Mouse (Mus musculus) ovary, postnatal 10 days (tissue): ENCODE measurements around the gene Rgs5.

Experiments used
- DNase-seq: peaks from one replicate; pipeline ENCODE4 v3.0.0; 2022; ENCODE audit warnings: low spot score

Gene Rgs5

DNA sequence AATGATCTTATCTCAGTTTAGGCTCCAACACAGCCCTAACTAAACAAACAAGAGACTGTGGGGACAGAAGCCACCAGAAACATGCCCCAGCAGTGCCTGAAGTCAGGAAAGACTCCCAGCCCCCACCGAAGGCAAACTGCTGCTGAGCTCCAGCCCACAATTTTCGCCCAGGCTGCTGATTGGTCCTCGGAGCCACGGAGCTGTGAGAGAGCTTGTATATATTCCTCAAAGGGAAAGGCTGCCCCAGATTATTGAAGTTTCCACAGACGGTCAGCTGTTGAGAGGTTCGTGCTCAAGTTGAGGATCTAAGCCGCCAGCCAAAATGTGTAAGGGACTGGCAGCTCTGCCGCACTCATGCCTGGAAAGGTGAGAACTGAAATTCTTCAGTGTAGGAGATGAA lies at the start of gene Rgs5:
TSS of gene Rgs5 (plus strand) at position 246 of the 400 bp plus-strand sequence.
- DNase-seq = no peak

DNA sequence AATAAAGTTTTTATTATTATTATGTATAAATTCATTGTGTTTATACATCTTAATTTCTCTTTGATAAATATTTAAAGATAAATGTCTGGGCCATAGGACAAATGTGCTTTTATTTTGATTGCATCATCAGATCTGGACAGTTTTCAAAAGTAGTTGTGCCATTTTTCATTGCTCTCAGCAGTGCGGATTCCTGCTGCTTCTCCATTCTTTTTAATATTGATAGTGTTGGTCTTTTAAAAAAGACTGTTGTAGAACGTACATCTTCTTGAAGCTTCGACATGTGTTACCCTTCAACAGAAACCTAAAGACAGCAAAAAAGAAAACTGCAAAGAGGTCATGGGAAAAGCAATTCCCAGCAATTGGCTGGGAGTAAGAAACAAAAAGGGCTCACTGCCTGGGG lies 49.1 kb upstream of the Rgs5 start:
- no peak for DNase-seq

DNA sequence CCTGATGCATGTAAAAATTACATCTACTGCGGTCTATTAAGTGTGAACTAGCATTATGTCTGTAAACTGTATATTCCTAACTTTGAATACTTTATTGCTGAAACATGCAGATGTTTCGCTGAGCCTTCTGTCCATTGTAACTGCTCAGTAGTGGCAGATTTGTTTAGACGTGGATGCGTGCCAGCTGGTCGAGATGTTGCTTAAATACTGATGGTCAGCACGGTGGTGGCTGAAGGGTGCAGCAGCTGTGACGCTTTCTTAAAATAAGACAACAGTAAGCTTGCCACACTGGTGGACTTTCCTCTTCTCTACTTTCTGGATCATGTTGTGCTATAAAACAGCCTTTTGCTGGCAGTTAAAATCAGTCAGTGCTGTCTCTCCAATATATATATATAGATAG lies 25.6 kb upstream of the Rgs5 start:
- no peak for DNase-seq

DNA sequence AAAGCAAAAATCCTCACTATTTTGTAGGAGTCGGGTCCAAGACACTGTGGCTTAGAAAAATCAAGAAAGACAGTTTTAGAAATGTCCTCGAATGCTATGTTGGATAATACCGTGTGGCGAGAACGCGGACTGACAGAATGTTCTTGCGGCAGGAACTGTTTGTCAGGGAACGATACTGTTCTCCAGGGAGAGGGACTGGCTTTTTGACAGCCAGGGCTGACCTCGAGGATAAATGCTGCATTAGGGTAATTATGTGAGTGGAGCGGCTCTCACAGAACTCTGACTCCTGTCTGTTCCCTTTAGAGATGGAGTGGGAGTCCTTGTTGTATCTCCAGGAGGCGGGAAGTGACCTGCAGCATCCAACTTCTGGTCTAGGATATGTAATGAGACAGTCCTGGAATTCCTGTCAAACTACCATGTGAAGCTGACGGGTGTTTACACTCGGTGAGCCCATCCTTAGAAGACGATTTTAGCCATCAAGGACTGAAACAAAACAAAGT lies 18.0 kb upstream of the Rgs5 start:
- DNase-seq = no peak

DNA sequence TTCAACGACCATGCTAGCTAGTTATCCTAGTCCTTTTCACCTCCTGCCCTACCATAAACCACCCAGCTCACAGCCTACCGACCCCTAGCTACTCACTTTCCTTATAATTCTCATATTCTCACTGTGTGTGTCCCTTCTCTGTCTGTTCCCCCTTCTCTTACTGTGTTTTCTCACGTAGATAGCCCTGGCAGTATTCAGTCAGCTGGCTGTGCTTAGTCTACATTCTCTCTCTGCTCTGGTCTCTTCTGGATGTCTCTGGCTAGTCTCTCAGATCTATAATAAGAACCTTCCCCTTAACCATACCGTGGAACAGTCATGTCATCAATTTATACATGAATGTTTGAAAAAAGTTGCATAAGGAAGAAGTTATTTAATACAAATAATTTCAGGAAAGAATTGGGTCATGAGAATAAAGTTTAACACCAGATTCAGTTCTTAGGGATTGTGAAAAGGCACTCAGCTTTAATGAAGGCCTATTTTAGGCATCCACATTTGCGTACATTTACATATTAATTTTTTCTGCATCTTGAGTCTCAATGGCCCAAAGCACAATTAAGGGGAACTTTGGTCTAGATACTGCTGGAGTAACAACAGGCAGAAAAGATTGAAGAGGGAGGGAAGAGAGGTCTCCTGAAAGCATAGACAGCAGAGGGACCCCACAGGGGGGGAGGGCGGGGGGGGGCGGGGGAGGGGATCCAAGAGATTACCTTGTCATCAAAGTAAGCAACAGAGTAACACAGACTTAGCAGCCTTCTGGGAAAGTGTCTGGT lies 10.2 kb upstream of the Rgs5 start:
- no peak for DNase-seq

DNA sequence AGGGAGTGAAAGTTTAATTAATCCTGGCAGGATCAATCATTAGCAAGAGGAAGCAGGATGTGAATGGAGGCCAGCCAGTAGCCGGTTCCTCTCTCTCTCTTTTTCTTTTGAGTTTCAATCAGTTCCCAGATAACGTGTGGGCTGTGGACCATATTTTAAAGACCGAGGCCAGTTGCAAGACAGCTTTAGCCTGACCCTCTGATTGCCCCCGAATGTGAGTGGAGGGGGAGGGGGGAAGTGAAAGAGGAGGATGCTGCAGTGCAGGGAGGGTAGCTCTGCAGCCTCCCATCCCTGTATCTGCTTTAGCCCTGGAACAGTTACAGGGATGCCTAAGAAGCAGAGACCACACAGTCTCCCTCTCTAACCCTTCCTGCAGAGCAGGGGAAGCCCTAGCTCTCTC lies 4.2 kb downstream of the Rgs5 start:
- DNase-seq = no peak

DNA sequence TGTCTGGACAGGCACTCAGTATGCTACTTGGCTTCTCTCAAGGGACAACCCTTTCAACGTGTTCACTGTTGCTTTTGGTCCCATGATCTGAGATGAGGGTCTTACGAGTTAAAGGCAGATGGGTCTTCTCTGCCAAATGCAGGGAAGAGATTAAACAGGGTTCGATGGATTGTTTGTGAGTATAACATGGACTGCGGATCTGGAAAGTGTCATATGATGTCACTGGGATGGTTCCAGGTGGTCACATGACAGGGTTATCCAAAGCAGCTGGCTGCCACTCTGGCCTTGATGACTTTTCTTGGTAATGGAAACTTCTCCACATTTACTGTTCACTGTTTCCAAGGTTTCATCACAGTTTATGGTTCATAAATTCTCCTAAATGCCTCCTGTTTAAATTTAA lies 12.0 kb downstream of the Rgs5 start:
- no peak for DNase-seq

DNA sequence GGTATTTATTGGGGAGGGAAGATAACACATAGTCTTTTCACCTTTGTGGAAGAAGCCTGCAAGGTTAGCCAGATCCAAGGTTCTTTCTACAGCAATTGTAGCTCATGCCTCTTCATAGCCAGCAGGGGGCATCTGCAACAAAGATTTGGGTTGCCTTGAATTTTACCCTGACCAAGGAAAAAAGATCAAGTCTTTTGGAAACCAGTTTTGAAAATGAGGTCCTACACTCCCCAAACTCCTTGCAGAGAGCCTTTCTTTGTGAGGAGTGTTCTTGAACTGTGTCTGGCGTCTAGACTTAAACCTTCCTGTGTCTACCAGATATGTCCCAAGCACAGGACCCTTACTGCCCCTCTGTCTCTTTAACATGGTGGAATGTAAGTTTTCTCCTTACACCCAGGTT lies 15.4 kb downstream of the Rgs5 start:
- DNase-seq = no peak

DNA sequence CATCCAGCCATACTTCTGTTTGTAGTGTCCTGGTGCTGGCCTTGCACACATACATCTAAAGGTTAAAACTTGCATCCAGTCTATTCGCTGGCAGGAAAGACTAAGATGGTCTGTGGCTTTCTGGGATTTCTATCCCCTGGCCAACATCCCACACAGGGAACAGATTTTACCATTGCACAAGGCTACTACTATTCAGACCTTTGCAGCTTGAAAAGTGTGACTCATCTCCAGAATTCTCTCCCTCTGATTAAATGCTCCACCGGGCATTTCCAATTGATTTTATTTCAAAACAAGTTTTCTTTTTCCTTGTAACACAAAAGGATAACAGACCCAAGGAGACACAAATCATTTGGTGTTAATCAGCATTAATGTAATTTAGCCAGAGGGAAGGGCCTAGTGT lies 16.5 kb downstream of the Rgs5 start:
- no peak for DNase-seq

DNA sequence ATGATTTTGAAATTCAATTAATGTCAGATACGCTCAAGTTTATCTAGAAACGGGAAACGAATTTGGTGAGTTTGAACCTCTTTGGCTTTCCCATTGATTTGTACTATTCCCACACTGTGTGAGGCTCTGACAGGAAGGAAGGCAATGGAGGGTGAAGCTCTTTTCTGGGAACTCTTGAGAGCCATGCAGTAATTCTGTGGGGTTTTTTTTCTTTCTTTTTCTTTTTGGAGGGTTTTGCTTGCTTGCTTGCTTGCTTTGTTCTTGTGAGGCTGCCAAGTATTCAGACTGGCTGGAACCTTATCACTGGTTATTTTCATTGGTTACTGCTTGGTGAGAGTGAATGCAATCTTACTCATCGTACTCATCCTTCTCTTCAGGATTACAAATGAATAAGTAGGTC lies 17.0 kb downstream of the Rgs5 start:
- DNase-seq = no peak

DNA sequence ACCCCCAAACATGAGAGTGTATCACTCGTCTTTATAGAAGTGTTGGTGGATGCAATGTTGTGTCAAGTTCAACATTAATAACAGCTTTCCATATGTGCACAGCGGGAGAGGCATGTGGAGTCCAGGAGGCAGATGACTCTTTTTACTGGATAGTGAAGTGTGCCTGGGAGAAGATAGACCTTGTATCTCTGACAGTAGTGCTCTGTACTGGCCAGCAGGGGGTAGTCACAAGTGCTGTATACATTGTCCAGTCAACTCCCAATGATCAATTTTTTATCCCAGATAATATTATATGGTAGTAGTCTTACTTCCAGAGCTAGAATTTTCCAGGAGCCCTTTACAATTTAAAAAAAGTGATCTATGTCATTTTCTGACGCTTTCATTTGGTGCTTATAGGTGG lies 18.8 kb downstream of the Rgs5 start:
- DNase-seq = no peak

DNA sequence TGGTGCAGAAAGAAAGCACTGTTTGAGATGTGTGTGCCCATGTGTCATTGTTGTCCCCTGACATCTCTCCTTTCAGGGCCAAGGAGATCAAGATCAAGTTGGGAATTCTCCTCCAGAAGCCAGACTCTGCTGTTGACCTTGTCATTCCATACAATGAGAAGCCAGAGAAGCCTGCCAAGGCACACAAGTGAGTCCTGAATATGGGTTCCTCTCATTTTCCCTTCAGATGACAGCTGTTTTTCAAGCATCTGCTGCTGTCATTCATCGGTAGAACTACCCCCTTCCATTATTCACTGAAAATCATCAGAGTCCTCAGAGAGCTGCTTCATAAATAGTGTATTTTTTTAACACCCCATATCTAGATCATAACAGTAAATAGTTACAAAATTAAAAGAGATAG lies 21.4 kb downstream of the Rgs5 start:
- no peak for DNase-seq

DNA sequence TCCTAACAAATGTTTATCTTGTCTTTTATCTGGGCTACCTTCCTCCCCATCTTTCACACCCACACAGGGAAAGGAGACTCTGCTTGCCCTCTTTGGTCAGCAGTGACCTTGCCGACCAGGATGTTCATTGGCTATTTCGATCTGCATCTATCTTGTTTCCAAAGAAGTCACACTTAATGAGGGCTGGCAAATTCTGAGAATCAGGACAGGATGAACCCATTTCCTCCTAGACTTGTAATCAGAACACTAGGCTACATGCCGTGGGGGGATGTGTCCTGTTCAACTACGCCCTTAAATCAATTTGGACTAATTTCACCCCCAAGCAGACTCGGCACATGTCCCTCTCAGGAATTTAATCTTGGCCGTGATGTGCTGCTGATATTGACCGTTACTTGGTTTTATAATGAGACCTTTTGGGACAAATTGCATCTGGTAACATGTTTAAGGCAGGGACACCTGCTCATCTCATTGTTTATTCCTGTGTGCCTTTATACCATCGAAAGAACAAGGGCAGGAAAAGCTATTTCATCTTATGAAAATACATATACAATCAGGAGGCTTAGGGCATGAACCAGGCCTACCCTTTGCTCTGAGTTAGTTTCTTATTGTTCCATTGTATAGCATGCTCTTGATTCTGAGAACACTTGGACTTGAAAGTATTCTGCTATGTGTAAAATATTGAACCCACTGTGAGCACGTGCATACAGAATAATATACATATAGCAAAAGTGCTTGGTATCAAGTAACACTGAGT lies 25.3 kb downstream of the Rgs5 start:
- no peak for DNase-seq

DNA sequence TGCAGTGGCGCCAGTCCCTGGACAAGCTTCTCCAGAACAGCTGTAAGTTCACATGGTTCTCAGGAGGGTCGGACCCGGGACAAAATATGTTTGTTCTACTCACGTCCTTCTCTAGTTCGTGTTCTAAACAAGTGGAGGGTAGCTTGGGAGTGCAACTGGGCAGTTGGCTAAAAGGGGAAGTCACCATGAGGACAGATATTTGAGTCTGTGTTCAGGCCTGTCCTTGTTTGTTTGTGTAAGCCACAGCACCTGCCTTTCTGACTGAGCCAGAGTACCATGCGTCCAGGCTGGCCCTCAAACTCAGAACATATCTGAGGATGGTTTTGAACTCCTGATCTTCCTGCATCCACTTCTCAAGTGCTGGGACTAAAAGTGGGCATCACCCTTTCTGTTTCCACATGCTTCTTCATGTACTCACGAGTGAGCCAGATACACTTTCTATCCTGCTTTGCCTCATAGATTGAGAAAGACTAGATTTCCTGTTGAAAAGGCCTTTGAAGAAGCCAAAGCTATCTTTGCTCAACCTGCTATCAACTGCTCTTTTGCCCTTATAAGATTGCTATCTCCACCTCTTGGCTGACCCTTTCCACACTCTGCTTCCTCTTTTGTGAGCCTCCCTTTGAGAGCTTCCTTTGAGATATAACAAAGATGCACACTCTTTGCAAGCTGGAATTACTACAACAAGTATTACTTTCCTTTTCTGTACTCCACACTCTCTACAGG lies 27.6 kb downstream of the Rgs5 start:
- no peak for DNase-seq

DNA sequence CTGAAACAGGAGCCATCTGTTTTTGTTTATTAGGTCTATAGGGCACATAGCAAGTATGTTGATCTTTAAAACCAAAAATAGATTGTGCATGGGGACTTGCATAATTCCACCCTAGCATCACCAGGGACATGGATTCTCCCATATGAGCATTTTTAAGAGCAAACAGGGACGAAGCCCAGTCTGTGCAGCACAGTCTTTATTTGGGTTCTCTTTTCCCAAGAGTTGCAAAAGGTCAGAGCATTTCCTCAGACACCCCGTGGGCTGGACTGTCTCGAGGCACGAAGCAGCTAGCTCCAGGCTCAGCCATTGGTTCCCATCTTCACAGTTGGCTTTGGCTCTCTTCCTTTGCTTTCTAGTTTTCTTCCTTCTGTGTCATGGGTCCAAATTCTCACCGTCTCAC lies 30.0 kb downstream of the Rgs5 start:
- no peak for DNase-seq

DNA sequence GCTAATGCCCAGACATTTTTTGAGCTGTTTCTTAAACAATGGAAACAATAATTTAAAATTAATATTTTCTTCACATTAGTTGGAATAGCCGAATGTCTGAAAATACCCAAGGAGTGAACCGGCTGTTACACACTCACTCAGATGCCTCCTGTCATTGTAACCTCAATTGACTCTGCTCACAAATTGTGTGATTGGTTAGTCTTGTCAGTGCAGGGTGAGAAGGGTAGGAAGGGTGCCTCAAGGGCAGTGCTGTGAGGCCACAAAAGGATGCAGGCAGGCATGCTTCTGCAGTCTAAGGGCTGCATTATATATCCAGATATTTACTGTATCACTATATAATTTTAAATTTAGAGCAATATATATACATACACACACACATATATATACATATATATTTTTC lies 37.7 kb downstream of the Rgs5 start:
- no peak for DNase-seq

DNA sequence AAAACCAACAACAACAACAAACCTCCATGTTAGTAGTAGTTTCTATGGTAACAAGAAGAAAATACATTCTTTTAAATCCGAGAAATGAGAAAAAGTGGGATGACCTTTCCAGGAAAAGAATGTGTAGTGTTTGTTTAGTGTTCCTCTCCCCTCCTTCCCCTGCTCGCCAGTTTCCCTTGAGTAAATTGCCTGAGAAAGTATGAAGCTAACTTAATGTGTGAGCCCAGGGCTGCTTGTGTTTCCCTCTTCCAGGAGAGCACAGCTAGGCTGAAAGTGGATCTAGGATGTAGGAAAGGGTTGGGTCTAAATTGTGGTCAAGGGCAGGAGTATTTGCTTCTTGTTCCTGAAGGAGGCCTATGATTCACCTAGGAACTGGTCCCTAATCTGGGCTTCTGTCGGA lies 38.2 kb downstream of the Rgs5 start:
- DNase-seq = no peak

DNA sequence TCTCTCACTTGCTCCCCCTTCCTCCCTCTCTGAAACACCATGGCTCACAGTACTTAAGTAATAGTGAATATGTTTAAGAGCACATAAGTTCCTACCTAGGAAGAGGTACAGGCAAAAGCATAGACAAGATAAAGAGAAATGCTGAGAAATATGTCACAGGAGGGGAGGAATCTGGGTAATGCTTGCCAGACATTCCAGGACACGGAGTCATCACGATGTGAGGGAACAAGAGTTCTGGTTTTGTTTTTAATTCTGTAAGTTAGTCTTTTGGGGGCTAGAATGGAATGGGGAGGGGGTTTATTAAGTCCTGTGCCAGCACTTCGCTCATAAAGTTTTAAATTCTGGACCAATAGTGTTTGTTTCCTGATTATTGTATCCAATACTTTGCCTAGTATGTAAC lies 40.1 kb downstream of the Rgs5 start:
- DNase-seq = no peak

DNA sequence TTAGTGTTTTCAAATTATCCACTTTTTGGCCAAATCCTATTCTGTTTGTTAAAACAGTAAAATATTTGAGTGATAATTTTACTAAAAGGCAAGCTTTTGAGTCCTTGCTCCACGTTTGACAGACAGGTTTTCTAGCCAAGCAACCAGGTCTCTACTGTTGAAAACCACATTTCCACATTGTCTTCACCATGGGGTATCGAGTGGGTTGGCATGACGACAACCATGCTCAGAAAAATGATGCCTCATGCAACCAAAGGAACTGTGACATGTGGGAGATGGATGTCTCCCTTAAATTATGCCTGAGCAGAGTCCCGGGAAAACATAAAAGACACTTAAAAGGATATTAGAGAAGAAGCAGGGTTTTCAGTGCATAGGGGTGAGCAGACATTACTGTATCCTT lies 41.9 kb downstream of the Rgs5 start:
- DNase-seq = no peak

DNA sequence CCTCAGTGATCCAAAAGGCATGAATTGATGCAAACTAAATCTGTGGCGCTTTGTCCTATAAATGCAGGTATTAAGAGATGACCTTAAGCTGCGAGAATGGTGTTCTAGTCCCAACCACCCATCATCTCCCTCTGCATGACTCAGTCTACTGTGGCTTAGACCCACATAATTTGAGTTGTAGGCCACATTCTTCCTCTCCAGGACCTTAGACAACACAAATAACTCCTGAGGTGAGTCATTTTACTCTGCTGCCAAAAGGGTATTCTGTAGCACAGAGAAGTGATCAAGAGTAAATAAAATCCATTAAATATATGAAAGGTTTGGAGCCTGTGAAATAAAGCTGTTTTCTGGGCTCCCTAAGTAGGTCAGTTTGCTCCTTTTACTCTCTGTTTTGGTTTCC lies 43.9 kb downstream of the Rgs5 start:
- no peak for DNase-seq

DNA sequence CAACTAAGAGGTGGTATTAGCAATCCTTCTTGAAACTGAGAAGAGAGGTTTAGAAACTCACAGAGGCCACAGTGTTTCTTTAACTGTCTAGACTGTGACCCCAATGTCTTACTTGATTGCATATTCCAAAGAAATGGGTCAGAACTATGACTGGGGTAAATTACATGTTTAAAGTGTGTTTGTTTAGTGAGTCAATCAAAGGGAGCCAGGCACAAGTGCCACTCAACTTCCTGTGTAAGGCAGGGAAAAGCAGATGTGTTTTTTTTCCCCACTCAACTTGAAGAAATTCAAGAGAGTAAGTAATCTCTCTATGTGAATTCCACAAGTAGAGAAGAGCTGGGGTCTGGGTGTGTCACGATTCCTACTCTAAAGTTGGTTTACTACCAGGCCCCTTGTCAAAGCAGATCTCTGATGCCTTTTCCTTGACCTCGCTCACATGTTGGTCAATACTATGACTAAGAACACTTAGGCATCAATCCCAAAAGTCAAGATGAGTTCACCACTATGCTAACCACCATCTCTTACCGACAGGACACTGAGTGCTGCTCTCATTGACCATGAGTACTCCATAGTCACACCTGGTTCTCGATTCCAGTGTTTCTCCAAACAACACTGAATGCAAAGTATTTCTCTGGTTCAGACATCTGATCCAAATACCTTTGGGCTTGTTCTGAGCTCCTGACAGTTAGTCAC lies 49.2 kb downstream of the Rgs5 start:
- DNase-seq = no peak

DNA sequence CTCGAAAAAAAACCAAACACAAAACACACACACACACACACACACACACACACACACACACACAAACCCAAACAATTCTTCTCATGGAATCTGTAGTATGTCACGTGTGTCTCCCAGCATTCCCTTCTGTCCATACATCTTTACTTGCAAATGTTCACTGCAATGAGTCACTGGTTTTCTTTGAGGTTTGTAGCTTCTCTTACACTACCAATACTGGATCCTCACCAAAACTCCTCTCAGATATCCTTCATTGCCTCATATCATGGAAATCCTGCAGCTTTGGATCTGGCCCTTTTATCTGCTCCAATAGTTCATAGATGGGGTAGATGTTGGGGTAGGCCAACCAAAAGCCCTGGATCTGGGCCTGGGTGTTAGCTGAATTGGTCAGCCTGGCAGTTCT lies 66.5 kb downstream of the Rgs5 start:
- DNase-seq = no peak
